20 mouse cellular contexts compared by ENCODE assay signal in genomic region chr17:63717051-63717578, GRCm38 (mm10).
DNase-seq lines count a peak whose midpoint lies in the region; ATAC-seq and TF ChIP-seq lines count a peak whose summit lies in the region.
"Had no signal": no experiment of that assay in that cellular context is flagged by ENCODE, and none has a peak within 500 bp of the region (broad histone marks: within the 10 kb centered on the region; RNA-seq: fewer than 3 reads in every experiment).

No protein-coding gene starts in this region.

- intact Hi-C loops in left cerebral cortex, adult 2 months (cut with DNase I): no loop called here

- peak; percentile 52 for DNase-seq in cerebellum, adult 9-10 months
- DNase-seq in cerebellum, adult 8-10 months: no peak
- DNase-seq in forebrain, embryonic 14.5 days (ENCODE audit: low spot score): no peak
- DNase-seq in A20 (ENCODE audit: low read depth, low spot score): peak; percentile 85
- DNase-seq in left cerebral cortex, adult 2 months (ENCODE audit: extremely low spot score in 1 of 2, low spot score in 2 of 2): no peak
- DNase-seq: adrenal gland, adult 2 months; adrenal gland, postnatal 36 days; cerebellum, postnatal 36 days; gastrocnemius, postnatal 14 days; heart, adult 2 months; heart, postnatal 14 days; kidney, adult 11 months; kidney, adult 9 months had no signal

- H3K27ac ChIP-seq in forebrain, embryonic 16.5 days (ENCODE audit: low read length): no peak overlapping the region
- H3K27ac ChIP-seq in forebrain, embryonic 14.5 days (ENCODE audit: low read depth, low read length): no peak overlapping the region
- H3K27ac ChIP-seq in midbrain, embryonic 12.5 days (replicated peaks): no peak overlapping the region
- H3K27ac ChIP-seq in midbrain, embryonic 15.5 days: no peak overlapping the region
- H3K27ac ChIP-seq in left cerebral cortex, adult 2 months: no peak overlapping the region
- H3K27ac ChIP-seq: embryonic facial prominence, embryonic 10.5 days; heart, adult 2 months; heart, embryonic 15.5 days had no signal

- H3K4me2 ChIP-seq in forebrain, embryonic 16.5 days (ENCODE audit: low read length): no peak overlapping the region
- no peak overlapping the region for H3K4me2 ChIP-seq in forebrain, embryonic 14.5 days (ENCODE audit: low read length)
- H3K4me2 ChIP-seq in midbrain, embryonic 12.5 days (replicated peaks): no peak overlapping the region
- no peak overlapping the region for H3K4me2 ChIP-seq in midbrain, embryonic 15.5 days
- H3K4me2 ChIP-seq: heart, embryonic 11.5 days; heart, embryonic 15.5 days had no signal

- no peaks in the 10 kb centered on the region for H3K27me3 ChIP-seq in forebrain, embryonic 16.5 days (replicated peaks; ENCODE audit: control insufficient read depth, insufficient read depth, low read length)
- H3K27me3 ChIP-seq in forebrain, embryonic 14.5 days (replicated peaks; ENCODE audit: control insufficient read depth, insufficient read depth, low read length): no peaks in the 10 kb centered on the region
- no peaks in the 10 kb centered on the region for H3K27me3 ChIP-seq in midbrain, embryonic 12.5 days
- no peaks in the 10 kb centered on the region for H3K27me3 ChIP-seq in midbrain, embryonic 15.5 days (replicated peaks)
- H3K27me3 ChIP-seq: heart, embryonic 15.5 days had no signal

- H3K9me3 ChIP-seq in forebrain, embryonic 16.5 days (ENCODE audit: control insufficient read depth, low read length): no peaks in the 10 kb centered on the region
- no peaks in the 10 kb centered on the region for H3K9me3 ChIP-seq in forebrain, embryonic 14.5 days (replicated peaks; ENCODE audit: control insufficient read depth, low read length)
- H3K9me3 ChIP-seq in midbrain, embryonic 12.5 days: no peaks in the 10 kb centered on the region
- H3K9me3 ChIP-seq in midbrain, embryonic 15.5 days: no peaks in the 10 kb centered on the region
- H3K9me3 ChIP-seq: embryonic facial prominence, embryonic 10.5 days; heart, embryonic 15.5 days had no signal

- peaks cover 7% of the 10 kb centered on the region; the same call in 1 of the 2 replicates for H3K4me1 ChIP-seq in forebrain, embryonic 16.5 days (replicated peaks; ENCODE audit: control insufficient read depth, insufficient read depth, low read length)
- 0 out of 2 replicates have a peak, but pooled peaks cover 7% of the 10 kb centered on the region for H3K4me1 ChIP-seq in forebrain, embryonic 14.5 days (ENCODE audit: control insufficient read depth, insufficient read depth, low read length)
- 0 out of 2 replicates have a peak, but pooled peaks cover 5% of the 10 kb centered on the region for H3K4me1 ChIP-seq in midbrain, embryonic 12.5 days
- 0 out of 2 replicates have a peak, but pooled peaks cover 6% of the 10 kb centered on the region for H3K4me1 ChIP-seq in midbrain, embryonic 15.5 days
- H3K4me1 ChIP-seq: embryonic facial prominence, embryonic 10.5 days; heart, embryonic 15.5 days had no signal

- 30% methylated on average over 9 of the region's 9 CpGs for WGBS in forebrain, embryonic 16.5 days
- WGBS in forebrain, embryonic 14.5 days: 24% methylated on average over 9 of the region's 9 CpGs
- 63% methylated on average over 9 of the region's 9 CpGs for WGBS in midbrain, embryonic 12.5 days
- WGBS in midbrain, embryonic 15.5 days: 40% methylated on average over 9 of the region's 9 CpGs

- no peaks in the 10 kb centered on the region for H3K36me3 ChIP-seq in forebrain, embryonic 16.5 days (ENCODE audit: control insufficient read depth, insufficient read depth)
- H3K36me3 ChIP-seq in forebrain, embryonic 14.5 days (ENCODE audit: control insufficient read depth, insufficient read depth, low read length): no peaks in the 10 kb centered on the region
- H3K36me3 ChIP-seq in midbrain, embryonic 12.5 days: no peaks in the 10 kb centered on the region
- no peaks in the 10 kb centered on the region for H3K36me3 ChIP-seq in midbrain, embryonic 15.5 days (replicated peaks)
- H3K36me3 ChIP-seq: embryonic facial prominence, embryonic 10.5 days; heart, embryonic 15.5 days had no signal

- H3K4me3 ChIP-seq in forebrain, embryonic 16.5 days (replicated peaks; ENCODE audit: low read length): no peak overlapping the region
- no peak overlapping the region for H3K4me3 ChIP-seq in forebrain, embryonic 14.5 days (ENCODE audit: low read depth, low read length)
- no peak overlapping the region for H3K4me3 ChIP-seq in midbrain, embryonic 12.5 days
- H3K4me3 ChIP-seq in midbrain, embryonic 15.5 days: no peak overlapping the region
- no peak overlapping the region for H3K4me3 ChIP-seq in left cerebral cortex, adult 2 months
- H3K4me3 ChIP-seq: embryonic facial prominence, embryonic 10.5 days; heart, adult 2 months; heart, embryonic 15.5 days had no signal

- TF ChIP-seq CTCF in left cerebral cortex, adult 2 months (IDR thresholded peaks at IDR 0.05): no peak

- peak; percentile 39; the same call in 1 of the 2 replicates for ATAC-seq in forebrain, embryonic 16.5 days
- ATAC-seq in forebrain, embryonic 14.5 days: no peak
- ATAC-seq in midbrain, embryonic 12.5 days (ENCODE audit: low FRiP score, low read depth): peak; percentile 63; the same call in 1 of the 2 replicates
- no peak; the same call in 1 of the 2 replicates for ATAC-seq in midbrain, embryonic 15.5 days (replicated peaks)
- ATAC-seq: hindbrain, embryonic 16.5 days had no signal

- no peak overlapping the region for H3K9ac ChIP-seq in forebrain, embryonic 16.5 days (replicated peaks; ENCODE audit: low read depth, low read length)
- H3K9ac ChIP-seq in forebrain, embryonic 14.5 days (ENCODE audit: low read length): no peak overlapping the region
- H3K9ac ChIP-seq in midbrain, embryonic 12.5 days (replicated peaks): no peak overlapping the region
- no peak overlapping the region for H3K9ac ChIP-seq in midbrain, embryonic 15.5 days
- H3K9ac ChIP-seq: heart, embryonic 15.5 days had no signal

Comparison
In these comparisons a context has a peak if more than half of its experiments do, and no peak if none do; other contexts are left out.
1. DNase-seq: peak in cerebellum, adult 9-10 months (single experiment) and A20 (single experiment); none in cerebellum, adult 8-10 months (single experiment), forebrain, embryonic 14.5 days (single experiment) and left cerebral cortex, adult 2 months (0 of 2).
2. ATAC-seq: peak in forebrain, embryonic 16.5 days (single experiment) and midbrain, embryonic 12.5 days (single experiment); none in forebrain, embryonic 14.5 days (single experiment) and midbrain, embryonic 15.5 days (single experiment).